Mouse (Mus musculus) B cell, adult (primary cell): ENCODE results near the gene Golga1. TPM values are rescaled to one million over a fixed set of nuclear protein-coding genes. Genes with fewer than 3 reads are reported as not detected.

Experiments
- total RNA-seq: library from RNA; stranded (reverse); gene quantifications from 4 replicates; pipeline ENCODE4 v1.2.4, GENCODE M21; 2023; ENCODE audit not compliant: inconsistent age

The Golga1 gene
- 26.3 to 31.8 TPM (median 27.9 TPM) in 4 replicates for total RNA-seq

GRCm38 (mm10) chr2:39065400-39065987 lies at the start of gene Golga1:
Gene Golga1 (minus strand): TSS chr2:39065541.

GRCm38 (mm10) chr2:39005574-39006079 lies 59.7 kb downstream of the Golga1 start, which contains the start of gene Rpl35:
Gene Rpl35 (minus strand): TSS chr2:39005624.

GRCm38 (mm10) chr2:39004880-39005435 lies 60.4 kb downstream of the Golga1 start, which contains the start of gene Arpc5l:
Gene Arpc5l (plus strand): TSS chr2:39005348.

GRCm38 (mm10) chr2:38997386-38998374 lies 67.7 kb downstream of the Golga1 start, which contains the start of gene Wdr38:
Gene Wdr38 (plus strand): TSS chr2:38997476.

Other genes starting within 250 kb of the Golga1 start
- gene Nr6a1, start 137.9 kb downstream of the Golga1 start, total RNA-seq, result 0.96 to 3.4 TPM (median 2.7 TPM) in 4 replicates
- 0.09 TPM in 1 of 4 replicates, not detected in the others for gene Olfml2a, start 133.6 kb downstream of the Golga1 start, total RNA-seq
- 0.38 to 0.77 TPM (median 0.54 TPM) in 4 replicates for gene Wdr38, start 68.1 kb downstream of the Golga1 start, total RNA-seq
- 158 to 204 TPM (median 177 TPM) in 4 replicates for gene Arpc5l, start 60.2 kb downstream of the Golga1 start, total RNA-seq
- 806 to 981 TPM (median 864 TPM) in 4 replicates for gene Rpl35, start 59.9 kb downstream of the Golga1 start, total RNA-seq
- gene Scai, start 125.2 kb upstream of the Golga1 start, total RNA-seq, result 38.6 to 46.9 TPM (median 43.4 TPM) in 4 replicates
- 79.5 to 90.3 TPM (median 83.7 TPM) in 4 replicates for gene Ppp6c, start 160.9 kb upstream of the Golga1 start, total RNA-seq